Mouse (Mus musculus): Measurements from ENCODE around the gene Spem1.

Gene Spem1

DNA sequence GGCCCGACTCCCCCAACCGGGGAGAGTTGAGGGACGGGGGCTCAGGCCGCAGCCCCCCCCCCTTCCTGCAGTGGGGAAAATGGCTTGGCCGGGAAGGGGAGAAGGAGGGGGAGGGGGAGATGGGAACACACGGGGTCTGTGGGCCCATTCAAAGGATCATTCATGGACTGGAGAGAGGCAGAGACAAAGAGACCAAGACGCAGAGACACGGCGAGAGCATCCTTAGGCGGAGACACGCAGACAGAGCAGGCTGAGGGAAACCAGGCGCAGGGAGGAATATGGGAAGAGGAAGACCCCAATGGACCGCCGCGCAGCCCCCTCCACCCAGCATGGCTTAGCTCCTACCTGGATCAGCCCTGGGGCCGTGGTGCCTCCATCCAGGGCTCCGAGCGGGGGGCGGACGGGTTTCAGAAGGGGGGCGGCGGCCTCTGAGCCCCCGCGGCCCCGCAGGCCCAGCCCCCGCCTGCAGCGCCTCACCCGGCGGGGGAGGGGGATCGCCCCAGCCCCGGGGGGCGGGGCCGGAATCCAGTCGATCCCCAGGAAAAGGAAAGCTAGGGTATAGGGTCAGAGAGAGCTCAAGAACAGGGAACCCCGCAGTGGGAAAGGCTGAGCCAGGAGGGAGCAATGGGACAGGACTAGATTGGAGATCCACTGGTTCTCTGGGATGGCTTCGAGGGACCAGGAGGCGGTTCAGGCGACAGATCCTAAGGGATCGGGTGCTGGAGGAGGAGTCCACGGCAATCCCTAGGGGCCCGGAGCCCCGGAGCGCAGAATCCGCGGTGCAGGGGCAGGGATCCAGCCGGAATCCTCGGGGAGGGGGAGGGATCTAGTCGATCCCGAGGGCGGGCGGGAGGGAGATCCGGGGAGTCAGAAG is 15.0 kb upstream of the Spem1 start:
- no peak for DNase-seq (ENCODE audit: low read depth, low spot score)

DNA sequence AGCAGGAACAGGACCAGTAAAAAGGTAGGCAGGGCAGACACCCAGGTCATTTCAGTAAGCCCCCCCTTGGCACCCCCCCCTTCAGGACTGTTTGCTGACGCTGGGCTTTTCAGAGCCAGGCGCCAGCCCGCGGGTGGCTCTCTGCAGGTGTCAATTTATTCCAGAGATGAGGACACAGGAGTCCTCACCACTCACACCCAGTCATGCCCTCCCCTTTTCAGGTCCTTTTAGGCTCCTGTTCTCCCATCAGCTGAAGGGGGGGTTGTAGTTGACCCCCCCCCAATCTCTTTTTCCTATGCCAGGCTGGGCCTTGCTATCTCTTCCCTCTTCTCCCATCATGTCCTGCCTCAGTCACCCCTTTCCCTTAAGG is 14.0 kb upstream of the Spem1 start:
- DNase-seq (ENCODE audit: low read depth, low spot score): no peak

DNA sequence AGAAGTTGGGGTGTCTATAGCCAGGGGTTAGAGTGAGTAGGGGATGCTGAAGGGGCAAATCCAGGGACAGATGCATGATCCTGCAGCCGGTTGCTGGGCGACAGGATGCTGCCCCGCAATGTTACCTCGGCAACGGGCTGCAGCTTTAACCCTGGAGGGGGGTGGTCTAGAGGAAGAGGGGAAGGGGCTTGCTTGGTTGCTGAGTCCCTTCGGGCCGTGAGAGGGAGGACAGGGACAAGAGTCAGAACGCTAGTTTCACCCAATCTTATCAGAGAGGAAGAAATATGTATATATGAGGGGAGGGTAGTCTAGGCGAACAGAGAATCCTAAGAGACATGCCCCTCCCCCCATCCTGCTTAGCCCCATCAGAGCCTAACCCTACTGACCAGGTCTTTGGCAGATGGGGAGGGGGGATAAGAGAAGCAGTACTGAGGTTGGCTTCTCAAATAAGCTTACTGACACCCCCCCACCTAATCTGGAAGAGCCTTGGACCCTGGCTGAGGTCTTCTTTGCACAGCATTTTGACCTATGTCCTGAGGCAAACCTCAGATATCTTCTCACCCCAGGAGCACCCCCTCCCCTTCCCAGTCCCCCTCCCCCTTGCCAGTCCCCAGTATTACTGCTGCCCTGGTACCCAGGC is 13.5 kb upstream of the Spem1 start:
- no peak for DNase-seq (ENCODE audit: low read depth, low spot score)

DNA sequence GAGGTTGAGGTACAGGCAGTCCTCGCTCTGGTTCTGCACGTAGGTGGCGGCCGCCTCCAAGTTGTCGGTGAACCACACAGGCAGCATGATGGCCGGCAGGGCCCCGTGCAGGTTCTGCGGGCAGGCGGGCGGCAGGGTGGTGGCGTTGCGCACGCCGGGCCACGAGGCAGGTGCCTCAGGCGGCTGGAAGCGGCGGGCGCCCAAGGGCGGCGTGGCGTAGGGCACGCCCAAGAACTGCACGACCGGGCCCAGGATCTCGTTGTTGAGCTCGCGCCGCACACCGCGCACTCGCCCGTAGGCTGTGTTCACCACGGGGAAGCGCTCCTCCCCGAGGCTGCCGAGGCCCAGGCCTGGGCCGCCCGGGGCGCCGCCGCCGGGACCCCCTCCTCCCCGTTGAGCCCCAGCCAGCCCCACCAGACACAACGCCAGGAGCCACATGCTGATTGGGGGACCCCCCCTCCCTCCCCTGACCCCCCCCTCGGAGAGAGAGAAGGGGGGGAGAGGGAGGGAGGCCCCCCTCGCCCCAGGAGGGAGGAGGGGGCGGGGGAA is 12.1 kb upstream of the Spem1 start:
- no peak for DNase-seq (ENCODE audit: low read depth, low spot score)

DNA sequence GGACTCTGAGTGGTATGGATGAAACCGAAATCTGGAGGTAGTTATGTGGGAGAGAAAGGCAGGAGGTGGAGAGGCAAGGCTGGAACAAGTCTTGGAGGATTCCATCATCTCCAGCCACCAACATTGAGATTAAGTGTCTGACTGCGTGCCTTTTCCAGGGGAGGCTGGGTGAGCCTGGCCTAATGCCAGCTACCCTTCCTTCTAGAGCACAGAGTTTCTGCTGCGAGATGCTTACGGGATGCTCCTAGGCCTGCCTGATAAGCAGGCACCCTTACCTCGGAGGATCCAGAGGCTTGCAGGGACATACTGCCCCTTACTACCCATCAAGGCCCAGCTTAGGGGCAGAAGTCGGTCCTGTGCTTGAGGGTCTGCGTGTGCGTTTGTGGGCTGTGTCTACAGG is 11.6 kb upstream of the Spem1 start:
- no peak for DNase-seq (ENCODE audit: low read depth, low spot score)

DNA sequence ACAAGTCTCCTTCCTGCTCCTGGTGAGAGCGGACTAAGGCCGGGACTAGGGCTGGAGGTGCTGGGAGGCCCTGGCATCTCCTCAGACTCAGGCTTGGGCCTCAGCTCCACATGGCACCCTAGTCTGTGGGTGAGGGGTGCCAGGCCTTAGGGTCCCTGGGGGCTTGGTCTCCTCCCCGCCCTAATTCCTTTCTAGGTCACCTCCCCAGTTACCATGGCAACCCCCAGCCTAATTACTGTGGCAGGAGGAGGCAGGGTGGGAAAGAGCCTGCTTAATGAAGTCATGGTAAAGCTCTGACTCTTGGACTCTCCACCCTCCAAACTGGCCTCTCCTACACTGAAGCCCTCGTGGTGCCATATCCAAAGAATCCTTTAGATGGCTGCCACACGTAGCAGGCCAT is 6.9 kb upstream of the Spem1 start:
- no peak for DNase-seq (ENCODE audit: low read depth, low spot score)

DNA sequence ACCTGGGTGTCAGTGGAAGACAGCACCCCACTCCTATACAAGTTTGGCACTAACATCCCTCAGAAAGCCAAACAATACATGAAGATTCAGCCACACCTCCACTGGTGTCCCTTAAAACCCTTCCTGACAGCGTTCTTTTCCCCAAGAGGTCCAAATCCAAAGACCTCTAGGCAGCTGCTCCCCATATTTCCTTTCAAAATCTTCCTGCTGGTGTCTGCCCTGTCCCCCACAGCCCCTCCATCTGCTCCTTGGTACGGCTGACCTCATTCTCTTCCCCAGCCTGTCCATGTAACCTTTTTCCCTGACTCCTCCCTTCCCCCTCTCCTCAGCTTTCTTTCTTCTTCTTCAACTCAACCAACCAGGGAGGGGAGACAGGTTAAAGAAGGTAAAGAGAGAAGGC is 1.5 kb upstream of the Spem1 start:
- no peak for DNase-seq (ENCODE audit: low read depth, low spot score)

DNA sequence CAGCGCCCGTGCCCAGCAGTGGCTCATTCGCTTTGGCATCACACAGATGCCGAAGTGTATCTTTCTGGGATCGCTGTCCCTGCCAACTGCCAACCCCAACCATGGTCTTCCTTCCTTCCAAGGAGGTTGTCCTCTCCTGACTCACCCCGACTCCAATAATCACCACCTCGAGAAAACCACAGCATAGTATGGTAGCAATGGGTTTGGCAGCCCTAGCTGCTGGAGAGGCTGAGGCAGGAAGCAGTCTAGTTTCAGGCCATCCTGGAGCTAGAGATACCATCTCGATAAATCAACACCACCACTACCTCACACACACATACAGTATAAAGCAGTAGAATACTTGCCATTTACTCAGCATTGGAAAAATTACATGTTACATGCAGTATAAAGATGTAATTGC is 3.1 kb downstream of the Spem1 start:
- DNase-seq (ENCODE audit: low read depth, low spot score): no peak

DNA sequence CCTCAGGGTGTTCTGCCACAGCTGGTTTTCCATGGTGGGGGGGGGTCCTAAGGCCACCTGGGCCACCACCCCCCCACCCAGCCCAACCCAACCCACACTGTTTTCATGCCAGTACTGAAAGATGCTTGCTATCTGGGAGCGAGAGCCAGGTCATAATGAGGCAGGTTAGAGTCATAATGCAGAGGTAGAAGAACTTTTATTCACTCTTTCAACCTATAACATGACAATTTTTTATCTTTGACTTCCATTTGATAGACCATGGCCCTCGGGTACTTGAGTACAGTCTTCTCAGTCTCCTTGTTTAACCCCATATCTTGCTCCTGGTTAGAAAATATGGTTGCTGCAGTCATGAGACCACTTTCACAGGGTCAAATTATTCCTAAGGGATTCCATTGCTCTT is 3.6 kb downstream of the Spem1 start, which contains the start of gene Spem2:
Spem2 (minus strand) TSS at position 101 of the 400 bp plus-strand sequence.
- DNase-seq (ENCODE audit: low read depth, low spot score): no peak

DNA sequence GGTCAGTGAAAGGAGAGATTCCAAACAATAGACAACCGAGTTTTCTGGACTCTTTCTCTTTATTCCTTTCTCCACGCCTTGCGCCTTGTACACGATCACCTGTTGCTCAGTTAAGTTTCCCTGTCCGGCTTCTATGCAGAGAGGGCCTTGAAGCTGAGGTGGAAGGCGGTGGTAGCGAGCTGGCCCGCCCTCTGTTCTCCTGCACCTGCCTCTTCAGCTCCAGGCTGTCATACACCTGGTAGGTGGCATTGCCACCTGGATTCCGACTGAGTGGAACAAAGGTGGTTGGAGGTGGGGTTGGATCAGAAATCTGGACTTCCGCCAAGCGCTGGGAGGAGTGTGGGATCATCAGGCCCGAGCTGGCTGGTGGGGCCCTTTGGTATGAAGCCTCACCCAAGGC is 5.5 kb downstream of the Spem1 start:
- no peak for DNase-seq (ENCODE audit: low read depth, low spot score)

DNA sequence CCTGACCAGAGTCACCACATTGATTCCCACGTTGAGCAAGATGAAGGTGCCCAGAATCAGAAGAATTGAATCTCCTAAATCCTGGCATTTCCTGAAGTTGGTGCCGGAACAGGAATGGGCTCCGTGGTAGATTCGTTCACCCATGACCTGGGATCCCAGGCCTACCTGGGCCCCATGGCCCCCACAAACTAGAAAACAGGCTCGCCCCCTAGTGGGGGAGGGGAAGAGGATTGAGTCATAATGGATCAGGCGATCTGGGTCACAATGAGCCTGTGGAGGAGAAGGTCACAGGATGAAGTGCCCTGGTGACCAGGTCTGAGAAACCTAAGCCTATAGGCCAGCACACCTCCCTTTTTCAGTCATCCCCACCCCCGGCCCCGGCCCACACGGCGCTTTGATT is 6.8 kb downstream of the Spem1 start, which contains the start of gene Gm39566:
Gm39566 (minus strand) TSS at position 144 of the 400 bp plus-strand sequence.
- DNase-seq (ENCODE audit: low read depth, low spot score): no peak

DNA sequence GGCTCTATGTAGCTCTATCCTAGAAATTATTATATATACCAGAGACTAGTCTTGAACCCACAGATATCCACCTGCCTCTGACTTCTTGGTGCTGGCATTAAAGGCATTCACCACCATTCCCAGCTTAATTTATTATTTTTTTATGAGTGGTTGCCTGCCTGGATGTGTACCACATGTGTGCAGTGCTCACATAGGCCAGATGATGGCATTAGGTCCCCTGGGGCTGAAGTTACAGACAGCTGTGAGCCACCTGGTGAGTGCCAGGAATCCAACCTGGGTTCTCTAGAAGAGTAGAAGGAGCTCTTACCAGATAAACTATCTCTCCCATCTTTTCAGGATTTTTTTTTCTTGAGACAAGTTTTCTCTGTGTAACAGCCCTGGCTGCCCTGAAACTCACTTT is 11.7 kb downstream of the Spem1 start:
- no peak for DNase-seq (ENCODE audit: low read depth, low spot score)

DNA sequence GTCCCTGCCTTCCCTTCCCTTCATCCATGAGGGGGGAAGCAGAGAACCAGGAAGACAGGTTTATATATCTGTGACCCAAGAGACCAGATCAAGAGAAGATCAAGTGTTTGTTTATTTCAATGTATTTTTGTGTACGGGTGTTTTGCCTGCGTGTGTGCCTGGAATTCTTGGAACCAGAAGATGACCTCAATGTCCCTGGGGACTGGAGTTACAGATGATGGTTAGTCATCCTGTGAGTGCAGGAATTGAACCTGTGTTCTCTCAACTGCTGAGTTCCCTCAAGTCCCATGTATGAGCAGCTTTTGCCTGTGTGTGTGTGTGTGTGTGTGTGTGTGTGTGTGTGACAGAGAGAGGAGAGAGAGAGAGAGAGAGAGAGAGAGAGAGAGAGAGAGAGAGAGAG is 14.3 kb downstream of the Spem1 start:
- DNase-seq (ENCODE audit: low read depth, low spot score): no peak

DNA sequence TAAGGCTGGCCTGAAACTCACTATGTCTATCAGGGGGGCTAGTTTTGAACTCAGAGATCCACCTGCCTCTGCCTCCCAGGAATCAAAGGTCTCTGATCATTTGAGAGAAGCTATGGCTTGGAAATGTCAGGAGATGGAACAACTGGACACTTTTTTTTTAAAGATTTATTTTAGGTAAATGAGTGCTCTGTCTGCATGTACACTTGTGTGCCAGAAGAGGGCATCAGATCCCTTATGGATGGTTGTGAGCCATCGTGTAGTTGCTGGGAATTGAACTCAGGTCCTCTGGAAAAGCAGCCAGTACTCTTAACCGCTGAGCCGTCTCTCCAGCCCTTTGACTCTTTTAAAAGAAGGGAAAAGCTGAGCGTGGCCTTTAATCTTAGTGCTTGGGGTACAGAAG is 15.6 kb downstream of the Spem1 start:
- DNase-seq (ENCODE audit: low read depth, low spot score): no peak

DNA sequence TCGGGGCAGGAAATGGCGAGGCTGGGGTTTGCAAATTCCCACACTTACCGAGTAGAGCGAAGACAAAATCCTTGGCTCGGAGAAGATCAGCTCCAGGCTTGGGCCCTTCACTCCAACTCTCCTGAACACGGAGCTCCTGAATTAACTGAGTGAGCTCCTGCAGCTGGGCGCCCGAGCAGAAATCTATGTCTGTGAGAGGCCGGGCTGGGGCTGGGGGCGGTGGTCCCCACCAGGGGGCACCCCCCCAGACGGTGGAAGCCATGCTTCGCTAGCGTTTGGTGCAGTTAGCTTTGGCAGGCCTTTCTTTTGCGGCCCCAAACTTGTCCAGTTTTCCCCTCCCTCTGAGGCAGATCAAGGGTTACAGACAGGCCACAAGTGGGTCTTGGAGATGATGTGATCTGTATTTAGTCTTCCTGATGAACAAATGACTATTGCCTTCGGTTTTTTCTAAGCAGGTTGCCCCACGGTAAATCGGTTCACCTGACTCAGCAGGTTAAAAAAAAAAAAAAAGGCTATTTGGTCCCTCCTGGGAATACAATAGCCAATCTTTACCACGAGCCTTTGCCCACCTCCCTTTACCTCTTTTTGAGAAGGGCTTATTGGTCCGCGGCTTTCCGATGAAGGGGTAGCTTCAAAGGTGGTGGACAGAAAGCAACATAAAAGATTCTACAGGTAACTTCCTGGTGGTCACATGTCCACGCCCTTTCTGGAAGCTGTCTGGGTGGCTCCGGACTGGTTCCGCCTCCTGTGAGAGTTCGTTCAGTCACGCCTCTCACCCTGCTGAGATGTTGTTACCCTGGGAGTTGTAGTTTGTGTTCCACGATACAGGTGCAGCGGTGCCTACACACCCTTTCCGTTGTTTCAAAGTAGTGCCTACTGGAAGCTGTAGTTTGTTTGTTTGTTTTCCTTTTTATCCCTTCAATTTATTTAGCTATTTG is 16.7 kb downstream of the Spem1 start, which contains the start of gene Tmem102:
Tmem102 (minus strand) TSS at position 653 of the 938 bp plus-strand sequence.
- DNase-seq (ENCODE audit: low read depth, low spot score): no peak

DNA sequence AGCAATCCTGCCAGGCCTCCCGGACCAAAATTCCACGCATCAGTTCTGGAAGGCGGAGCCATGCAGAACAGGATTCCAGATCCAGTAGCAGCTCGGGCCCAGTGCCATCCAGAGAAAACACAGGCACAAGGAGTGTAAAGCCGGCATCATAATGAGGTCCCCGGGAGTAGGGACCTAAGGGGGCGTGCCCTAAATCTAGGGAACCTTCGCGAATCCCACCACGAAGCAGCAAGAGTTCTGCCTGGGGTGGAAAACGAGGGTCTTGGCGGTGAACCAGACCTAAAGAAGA is 17.4 kb downstream of the Spem1 start:
- no peak for DNase-seq (ENCODE audit: low read depth, low spot score)

DNA sequence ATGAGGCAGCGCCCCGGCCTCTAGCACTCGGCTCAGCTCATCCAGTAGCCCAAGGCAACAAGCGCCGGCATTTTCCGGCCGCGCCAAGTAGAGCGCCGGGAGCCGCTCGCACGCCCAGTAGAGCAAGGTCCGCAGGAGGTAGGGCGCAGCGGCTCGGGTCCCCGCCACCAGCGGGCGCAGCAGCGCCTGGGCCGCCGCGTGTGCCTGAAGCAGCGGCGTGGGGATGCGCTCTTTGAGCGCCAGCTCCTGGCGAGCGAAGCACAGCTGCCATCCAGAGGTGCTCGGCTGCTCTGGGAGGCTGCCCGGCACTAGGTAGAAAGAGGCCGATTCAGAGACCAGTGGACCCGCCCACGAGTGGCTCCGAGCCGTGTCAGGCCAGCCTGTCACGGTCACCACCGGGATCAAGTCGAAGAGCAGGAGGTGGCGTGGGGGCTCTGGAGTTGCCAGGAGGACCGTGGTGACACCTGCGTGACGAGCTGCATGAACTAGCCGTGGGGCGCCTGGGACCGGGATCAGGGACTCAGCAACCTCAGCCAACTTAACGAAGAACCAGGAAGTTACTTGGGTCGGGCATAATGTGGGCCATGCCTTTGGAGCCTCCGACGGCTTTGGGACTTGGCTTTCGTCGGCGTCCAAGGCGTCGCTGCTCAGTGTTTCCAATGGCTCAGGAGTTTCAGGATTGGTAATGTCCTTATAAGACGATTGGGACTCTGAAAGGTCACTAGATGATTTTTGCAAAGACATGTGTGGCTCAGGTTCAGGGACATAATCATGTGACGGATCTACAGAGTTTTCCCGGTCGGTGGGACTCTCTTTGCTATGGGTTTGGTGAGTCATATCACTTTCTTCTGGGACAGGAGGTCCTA is 18.0 kb downstream of the Spem1 start:
- DNase-seq (ENCODE audit: low read depth, low spot score): no peak

DNA sequence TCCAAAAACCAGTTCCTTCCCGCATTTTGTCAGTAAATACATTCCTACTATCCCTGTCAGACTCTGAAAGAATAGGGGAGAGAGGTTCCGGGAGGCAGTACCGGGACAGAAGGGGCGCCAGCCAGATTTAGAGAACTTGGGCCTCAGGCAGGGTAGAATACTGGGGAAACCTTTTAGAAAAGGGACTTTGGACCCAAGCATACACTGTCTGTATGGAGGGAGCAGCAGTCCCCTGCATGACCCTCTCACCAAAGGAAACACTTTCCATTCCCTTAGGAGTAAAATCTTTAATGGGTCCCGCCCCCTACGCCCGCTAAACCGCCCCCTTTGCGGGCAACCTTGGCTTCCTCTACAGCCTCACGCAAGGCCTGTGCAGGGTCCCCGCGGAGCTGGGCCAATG is 18.7 kb downstream of the Spem1 start:
- DNase-seq (ENCODE audit: low read depth, low spot score): no peak

DNA sequence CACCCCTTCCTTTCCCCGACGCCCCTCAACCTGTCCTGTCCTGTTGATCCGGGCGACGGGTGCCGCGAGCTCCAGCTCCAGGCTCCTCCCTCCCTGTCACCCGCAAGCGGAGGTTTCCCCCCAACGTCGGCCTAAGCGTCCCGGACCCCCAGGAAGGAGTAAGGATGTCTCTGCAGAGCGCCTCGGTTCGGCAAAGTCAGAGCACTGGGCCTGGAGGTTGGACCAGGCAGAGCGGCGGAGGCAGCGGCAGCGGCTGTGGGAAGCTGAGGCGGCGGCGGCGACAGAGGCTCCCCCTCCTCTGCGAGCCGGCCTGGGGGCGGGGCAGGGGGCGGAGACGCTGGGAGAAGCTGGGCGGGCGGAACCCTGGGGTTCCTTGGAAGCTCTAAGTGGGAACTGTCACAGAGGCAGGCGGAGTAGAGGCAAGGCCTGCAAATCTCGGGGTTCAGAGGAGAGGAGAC is 19.3 kb downstream of the Spem1 start:
- no peak for DNase-seq (ENCODE audit: low read depth, low spot score)

DNA sequence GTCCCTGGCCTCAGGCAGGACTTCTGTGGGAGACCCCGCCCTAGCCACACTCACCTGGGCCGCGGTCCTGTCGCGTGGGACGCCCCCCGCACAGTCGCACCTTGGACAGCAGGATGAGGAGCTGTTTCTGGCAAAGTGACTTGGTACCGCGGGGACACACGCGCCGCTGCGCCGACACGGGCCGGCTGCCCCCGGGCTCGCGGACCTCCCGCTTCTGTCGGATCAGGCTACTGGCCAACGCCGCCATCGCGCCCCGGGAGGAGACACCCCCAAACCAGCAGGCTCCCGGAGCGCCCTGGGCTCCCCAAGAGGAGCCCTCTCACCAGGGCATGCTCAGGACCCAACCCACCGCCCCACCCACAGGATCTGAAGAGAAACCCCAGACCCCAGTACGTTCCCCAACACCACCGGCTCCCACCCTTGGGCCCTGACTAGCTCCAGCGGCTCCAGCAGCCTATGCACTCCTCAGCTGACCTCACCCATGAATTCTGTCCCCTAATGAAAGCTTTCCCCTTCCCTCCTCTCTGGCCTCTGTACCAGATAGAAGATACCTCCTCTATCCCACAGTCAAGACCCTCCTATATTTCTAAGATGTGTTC is 20.5 kb downstream of the Spem1 start, which contains the start of gene Fgf11:
Fgf11 (minus strand) TSS at position 479 of the 599 bp plus-strand sequence.
- no peak for DNase-seq (ENCODE audit: low read depth, low spot score)

Measured in brain, embryonic 18.5 days (tissue).